Mouse (Mus musculus): ENCODE measurements around the gene Bicra. TPM values are rescaled to one million over a fixed set of nuclear protein-coding genes. Genes with fewer than 3 reads are reported as not detected.

Bicra gene
- total RNA-seq, 2 experiments from 2014 or later = 7.9 to 8.8 TPM

DNA sequence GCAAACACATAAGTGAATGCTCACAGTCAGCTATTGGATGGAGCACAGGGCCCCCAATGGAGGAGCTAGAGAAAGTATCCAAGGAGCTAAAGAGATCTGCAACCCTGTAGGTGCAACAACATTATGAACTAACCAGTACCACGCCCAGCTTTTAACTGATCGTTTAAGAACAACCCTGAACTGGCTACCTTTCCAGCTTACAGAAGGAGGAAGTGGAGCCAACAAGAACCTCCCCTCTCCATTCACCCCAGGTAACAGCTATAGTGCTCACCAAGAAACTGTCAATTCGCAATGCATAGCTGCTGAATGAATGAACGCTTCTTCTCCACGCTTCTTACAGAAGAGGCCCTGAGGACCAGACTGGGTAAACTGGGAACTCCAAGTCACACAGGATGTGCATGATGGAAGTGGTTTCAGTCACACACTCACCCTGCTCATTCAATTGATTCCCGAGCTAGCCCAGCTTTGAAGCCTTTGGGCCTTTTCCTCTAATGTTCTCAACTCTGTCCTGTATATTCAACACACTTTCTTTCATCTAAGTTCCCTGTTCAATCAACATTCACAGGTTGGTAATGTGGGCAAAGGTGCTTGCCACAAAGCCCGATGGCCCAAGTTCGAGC, 23.0 kb downstream of the Bicra start:
- intact Hi-C loops (cut with DNase I; ENCODE audit: low total_unique reads) = no loop called here
- no peak for DNase-seq

DNA sequence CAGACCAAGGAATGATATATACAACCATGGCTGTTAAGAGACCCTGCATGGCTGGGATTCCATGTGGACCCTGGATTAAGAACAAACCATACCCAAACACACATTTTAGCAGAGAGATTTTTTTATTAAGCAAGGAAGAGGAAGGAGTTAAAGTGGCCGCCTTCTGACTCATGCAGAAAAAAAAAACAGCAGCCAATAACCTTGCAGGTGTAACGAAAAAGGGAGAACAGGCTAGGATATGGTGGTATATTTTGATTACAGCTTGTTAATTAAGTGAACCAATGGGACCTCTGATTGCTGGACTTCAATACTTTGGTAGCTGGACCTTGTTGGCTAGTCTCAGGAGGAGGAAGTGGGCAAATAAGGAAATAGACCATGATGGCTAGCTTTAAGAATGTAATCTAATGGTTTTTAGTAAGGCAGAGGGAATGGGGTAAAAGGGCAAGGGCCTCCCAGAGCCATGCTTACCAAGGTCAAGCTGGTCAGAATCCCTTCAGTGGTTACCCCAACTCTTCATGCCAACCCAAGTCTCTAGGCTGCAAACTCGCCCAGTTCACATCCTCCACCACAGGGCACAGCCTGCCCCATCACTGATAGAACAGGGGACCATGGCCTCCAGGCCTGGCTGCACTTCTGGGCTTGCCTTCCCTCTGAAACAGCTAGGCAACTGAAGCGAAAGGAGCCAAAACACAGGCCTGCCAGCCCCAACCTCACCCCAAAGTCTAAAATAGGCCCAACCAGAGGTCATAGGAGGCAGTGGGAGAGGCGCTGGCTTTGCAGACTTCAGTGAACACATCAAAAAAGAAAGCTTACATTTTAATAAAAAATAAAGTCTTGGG, 28.2 kb downstream of the Bicra start:
- intact Hi-C loops (cut with DNase I; ENCODE audit: low total_unique reads) = no loop called here

DNA sequence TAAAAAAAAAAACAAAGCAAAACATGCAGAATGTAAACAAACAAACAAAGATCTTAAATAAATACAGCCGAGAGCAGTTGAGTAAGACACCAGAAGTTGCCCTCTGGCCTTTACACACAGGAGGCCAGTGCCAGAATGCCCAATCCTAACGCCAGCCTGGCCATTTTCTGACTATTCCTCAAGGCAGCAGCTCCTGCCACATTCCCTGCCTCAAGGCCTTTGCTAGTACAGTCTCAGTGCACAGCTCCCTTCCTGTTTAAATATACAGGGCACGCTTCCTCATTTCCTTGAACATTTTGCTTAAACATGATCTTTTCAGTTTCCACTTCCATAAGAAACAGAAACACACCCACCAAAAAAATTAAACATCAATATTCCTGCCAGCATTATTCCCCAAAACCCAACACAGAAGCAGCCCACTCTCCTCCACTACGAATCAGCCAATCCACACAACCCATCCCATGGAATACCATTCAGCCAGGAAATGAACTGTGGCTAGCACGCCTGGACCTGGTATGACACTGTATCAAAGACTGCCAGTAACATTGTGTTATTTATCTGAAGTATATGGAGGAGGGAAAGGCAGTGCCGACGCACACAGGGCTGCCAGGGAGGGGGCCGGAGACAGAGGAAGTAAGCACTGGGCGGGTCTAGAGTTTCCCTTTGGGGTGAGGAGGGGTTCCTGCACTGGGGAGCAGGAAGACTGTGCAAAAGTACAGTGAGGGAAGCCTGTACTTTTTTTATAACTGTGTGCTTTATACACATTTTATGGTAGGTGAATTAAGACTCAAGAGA, 29.5 kb downstream of the Bicra start:
- DNase-seq = no peak
- intact Hi-C loops (cut with DNase I; ENCODE audit: low total_unique reads) = no loop called here

More for the DNA sequence above, 28.2 kb downstream of the Bicra start:
- peak; percentile 37 for DNase-seq

DNA sequence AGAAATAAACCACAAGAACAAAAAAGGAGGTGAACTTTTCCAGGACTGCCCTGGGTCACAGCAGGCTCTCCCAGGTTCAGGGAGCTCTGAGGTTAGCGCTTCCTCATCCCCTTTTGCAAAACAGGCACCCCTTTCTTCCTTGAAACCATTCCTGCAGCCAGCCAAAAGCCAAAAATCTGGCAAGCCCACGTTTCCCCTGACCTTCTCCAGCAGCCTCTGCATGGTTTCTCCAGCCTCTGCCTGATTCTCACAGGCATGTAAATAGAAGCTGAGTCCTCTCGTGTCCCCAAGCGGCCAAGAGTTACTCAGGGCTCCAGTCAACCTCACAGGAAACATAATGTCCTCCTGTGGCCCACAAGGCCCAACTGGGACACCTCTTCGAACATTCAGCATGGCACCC, 32.3 kb downstream of the Bicra start:
- intact Hi-C loops (cut with DNase I; ENCODE audit: low total_unique reads) = no loop called here
- DNase-seq = no peak

GRCm38 (mm10) chr7:16014521-16015175, 33.1 kb downstream of the Bicra start:
- DNase-seq = peak; percentile 40
- intact Hi-C loops (cut with DNase I; ENCODE audit: low total_unique reads) = no loop called here

DNA sequence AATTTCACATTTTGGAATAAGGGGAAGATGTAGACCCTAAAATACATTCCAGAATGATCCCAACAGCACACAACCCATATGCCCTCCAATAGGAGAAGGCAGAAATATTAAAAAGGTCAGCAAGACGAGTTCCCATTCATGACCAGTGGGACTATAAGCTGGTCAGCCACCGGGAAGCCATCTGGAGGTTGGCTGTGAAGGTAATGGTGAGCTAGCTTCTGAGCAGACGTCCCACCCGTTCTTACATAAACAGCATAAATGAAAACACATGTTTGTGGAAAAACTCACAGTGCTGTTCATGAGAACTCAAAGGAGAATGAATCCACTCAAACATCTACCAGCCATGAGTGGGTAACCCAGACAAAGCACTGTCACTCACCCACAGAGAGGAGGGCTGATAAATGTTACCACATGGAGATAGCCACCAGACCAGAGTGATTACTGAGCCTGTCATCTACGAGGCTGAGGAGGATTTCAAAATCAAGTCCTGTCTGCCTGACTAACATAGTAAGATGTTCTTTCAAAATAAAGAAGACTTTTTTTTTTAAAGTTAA, 33.9 kb downstream of the Bicra start:
- DNase-seq = no peak
- intact Hi-C loops (cut with DNase I; ENCODE audit: low total_unique reads) = no loop called here

DNA sequence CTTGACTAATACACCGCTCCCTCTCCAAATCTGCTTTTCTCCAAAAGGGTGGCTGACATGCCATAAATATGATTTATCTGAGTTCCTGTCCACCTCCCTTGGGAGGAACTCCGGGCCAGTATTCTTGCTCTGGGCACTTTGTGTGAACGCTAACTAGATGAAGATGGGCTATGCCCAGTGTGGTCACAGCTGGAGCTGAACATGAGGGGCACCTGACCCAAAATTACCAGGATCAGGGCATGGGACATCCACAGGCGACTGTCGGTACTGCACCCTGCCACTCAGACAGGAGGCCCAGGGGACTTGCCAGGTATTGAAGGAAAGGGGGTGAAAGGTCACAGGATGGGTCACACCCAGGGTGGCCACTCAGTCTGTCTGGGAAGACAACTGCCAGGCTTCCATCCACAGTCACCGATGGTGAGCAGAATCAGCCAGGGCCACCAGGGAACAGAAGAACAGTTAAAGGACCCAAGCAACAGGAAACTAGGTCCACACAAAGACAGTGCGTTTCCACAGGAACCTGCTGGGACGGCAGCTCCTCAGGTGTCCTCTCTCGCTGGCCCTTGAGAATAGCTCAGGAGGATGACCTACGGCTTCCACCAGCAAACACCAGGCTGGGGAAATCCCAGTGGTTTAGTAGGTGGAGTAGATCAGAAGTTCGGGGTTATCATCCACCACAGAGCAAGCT, 35.0 kb downstream of the Bicra start:
- intact Hi-C loops (cut with DNase I; ENCODE audit: low total_unique reads) = no loop called here
- DNase-seq = peak; percentile 40

- DNase-seq = no peak
- intact Hi-C loops (cut with DNase I; ENCODE audit: low total_unique reads) = no loop called here
These were observed 36.2 kb downstream of the Bicra start for GRCm38 (mm10) chr7:16011418-16012085.

- intact Hi-C loops (cut with DNase I; ENCODE audit: low total_unique reads) = no loop called here
- DNase-seq = no peak
These were observed 37.1 kb downstream of the Bicra start for GRCm38 (mm10) chr7:16010649-16011048.

- intact Hi-C loops (cut with DNase I; ENCODE audit: low total_unique reads) = no loop called here
- no peak for DNase-seq
These were observed 38.1 kb downstream of the Bicra start for GRCm38 (mm10) chr7:16009636-16010035.

DNA sequence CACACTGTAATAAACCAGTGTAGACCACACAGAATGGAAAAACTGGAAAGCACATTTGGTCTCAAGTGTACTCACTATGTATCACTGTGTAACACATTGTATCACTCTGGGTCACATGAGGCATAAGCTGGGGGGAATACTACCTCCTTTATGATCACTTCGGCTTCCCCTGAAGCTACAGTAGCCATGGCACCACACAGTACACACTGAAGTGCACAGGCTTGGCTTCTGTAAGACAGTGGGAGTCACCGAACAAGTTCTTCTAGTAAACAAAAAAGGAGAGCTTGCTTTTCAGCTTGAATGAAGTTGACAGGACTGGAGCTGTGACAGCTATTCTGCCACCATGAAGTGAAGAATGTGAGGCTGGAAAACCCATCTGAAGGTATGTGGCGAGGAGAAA, 42.7 kb downstream of the Bicra start:
- intact Hi-C loops (cut with DNase I; ENCODE audit: low total_unique reads) = no loop called here
- DNase-seq = no peak

DNA sequence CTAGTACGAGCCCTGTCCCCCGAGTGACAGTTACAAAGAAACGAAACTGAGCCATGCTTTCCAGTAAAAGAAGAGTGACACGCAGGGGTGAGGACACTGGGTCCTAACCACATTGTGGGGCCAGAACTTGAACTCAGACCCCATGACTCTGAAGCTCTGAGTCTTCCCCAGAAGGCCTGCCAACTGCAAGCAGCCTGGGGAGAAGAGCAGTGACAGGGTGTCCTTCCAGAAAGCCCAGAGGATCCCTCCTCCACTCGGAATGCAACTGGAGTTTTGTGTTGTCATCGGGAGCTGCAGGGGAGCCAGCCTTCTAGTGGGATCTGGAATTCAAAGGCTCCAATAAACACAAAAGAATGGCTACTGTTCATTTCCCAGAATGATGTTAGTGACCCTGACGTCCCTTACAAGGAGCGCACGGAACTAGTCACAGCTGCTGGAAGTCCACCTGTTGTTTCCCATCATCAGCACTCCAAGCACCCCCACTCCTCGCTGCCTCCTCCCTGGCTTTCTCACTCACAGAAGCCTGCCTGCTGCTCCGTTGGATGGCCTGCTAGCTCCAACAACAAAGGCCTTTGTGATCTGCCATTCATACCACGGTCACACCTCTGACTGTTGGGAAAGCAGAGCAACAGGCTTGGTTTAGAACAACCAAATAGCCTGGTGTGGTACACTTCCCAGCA, 43.4 kb downstream of the Bicra start:
- intact Hi-C loops (cut with DNase I; ENCODE audit: low total_unique reads) = no loop called here
- DNase-seq = peak; percentile 55

GRCm38 (mm10) chr7:16003032-16003431, 44.7 kb downstream of the Bicra start:
- no peak for DNase-seq
- intact Hi-C loops (cut with DNase I; ENCODE audit: low total_unique reads) = no loop called here

GRCm38 (mm10) chr7:16002171-16002570, 45.5 kb downstream of the Bicra start:
- intact Hi-C loops (cut with DNase I; ENCODE audit: low total_unique reads) = no loop called here

GRCm38 (mm10) chr7:16001691-16002090, 46.0 kb downstream of the Bicra start:
- no peak for DNase-seq
- intact Hi-C loops (cut with DNase I; ENCODE audit: low total_unique reads) = no loop called here

More at GRCm38 (mm10) chr7:16002171-16002570, 45.5 kb downstream of the Bicra start:
- DNase-seq = peak; percentile 89

DNA sequence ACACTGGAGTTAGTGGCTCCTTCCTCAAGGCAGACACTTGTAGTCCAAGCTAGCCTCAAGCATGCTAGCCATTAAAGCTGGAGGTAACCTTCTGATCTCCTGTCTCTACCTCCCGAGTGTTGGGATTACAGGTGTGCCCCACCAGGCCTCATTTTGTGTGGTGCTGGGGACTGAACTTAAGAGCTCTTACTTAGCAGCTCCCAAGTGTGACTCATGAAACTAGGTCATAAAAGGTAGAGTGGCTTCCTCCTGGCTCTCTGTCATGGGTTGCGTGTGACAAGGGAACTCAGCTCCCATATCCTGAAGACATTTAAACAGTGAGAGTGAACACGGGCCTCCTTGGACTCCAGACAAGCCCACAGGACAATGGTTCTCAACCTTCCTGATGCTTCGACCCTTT, 53.9 kb downstream of the Bicra start:
- DNase-seq = no peak
- intact Hi-C loops (cut with DNase I; ENCODE audit: low total_unique reads) = no loop called here

- intact Hi-C loops (cut with DNase I; ENCODE audit: low total_unique reads) = no loop called here
- DNase-seq = no peak
These were observed 54.6 kb downstream of the Bicra start for GRCm38 (mm10) chr7:15993152-15993551.

DNA sequence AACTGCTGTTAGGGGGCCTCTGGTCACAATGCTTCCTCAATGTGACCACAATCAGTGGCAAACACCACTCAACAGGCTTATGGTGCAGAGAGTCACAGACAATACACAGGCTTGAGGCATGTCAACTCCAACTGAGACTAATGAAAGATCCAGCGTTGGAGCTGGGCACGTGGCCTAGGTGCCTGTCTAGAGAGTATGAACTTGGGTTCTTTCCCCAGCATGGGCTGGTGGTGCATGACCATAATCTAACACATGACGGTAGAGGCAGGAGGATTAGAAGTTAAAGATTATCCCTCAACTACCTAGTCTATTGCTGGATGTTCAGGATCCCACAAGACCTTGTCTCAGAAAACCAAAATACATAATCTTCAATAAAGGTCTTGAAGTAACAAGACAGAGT, 56.0 kb downstream of the Bicra start:
- intact Hi-C loops (cut with DNase I; ENCODE audit: low total_unique reads) = no loop called here
- no peak for DNase-seq
